Mouse (Mus musculus): ENCODE measurements around the gene Ubqlnl. TPM values are rescaled to one million over a fixed set of nuclear protein-coding genes. Genes with fewer than 3 reads are reported as not detected.
A peak's percentile ranks its signal among the peaks of the same experiment; 100 is the strongest.

Gene Ubqlnl
- total and polyA plus RNA-seq, 3 experiments, result not detected

GRCm38 (mm10) chr7:104191275-104191674, 40.9 kb upstream of the Ubqlnl start:
- Histone ChIP-seq H3K4me1 (ENCODE audit: control insufficient read depth in 1 of 2, insufficient read depth in 2 of 2, low read length in 2 of 2) (no peaks in the 10 kb centered on the region), H3K36me3 (ENCODE audit: control insufficient read depth in 1 of 2, insufficient read depth in 2 of 2, low read length in 2 of 2) (no peaks in the 10 kb centered on the region), H3K27ac (ENCODE audit: control insufficient read depth, low read depth, low read length) (no peak overlapping the region), H3K9ac (ENCODE audit: control insufficient read depth, low read depth, low read length, poor library complexity, severe bottlenecking) (no peak overlapping the region), H3K79me2 (ENCODE audit: control insufficient read depth, insufficient read depth, low read length, poor library complexity) (no peaks in the 10 kb centered on the region), H3K9me3 (replicated peaks; ENCODE audit: insufficient read depth, low read length) (no peaks in the 10 kb centered on the region), H3K27me3 (ENCODE audit: control insufficient read depth in 1 of 2, insufficient read depth in 2 of 2, low read length in 2 of 2) (peaks cover 2 to 6% of the 10 kb centered on the region in 2 experiments; a peak in 3 of 4 replicates), H3K4me3 (ENCODE audit: control insufficient read depth in 1 of 2, insufficient read depth in 1 of 2, low read depth in 2 of 2, low read length in 2 of 2) (no peak overlapping the region)
- peak; percentile 11 for DNase-seq (ENCODE audit: low read depth, low spot score)
- TF ChIP-seq CHD1 (IDR thresholded peaks at IDR 0.05; ENCODE audit: low read depth, low read length) (no peak), USF1 (IDR thresholded peaks at IDR 0.05; ENCODE audit: low read depth, low read length) (no peak), NELFE (IDR thresholded peaks at IDR 0.05; ENCODE audit: low read depth, low read length) (no peak), GABPA (IDR thresholded peaks at IDR 0.05; ENCODE audit: low read depth, low read length) (no peak), MXI1 (IDR thresholded peaks at IDR 0.05; ENCODE audit: low read depth, low read length) (no peak), POLR2A (IDR thresholded peaks at IDR 0.05; ENCODE audit: control insufficient read depth in 1 of 2, insufficient read depth in 1 of 2, low read depth in 1 of 2, low read length in 2 of 2, poor library complexity in 1 of 2) (no peak), ETS1 (IDR thresholded peaks at IDR 0.05; ENCODE audit: low read depth, low read length) (no peak), TBP (IDR thresholded peaks at IDR 0.05; ENCODE audit: low read depth, low read length) (no peak), CHD2 (IDR thresholded peaks at IDR 0.05; ENCODE audit: low read length) (no peak), ZMIZ1 (IDR thresholded peaks at IDR 0.05; ENCODE audit: low read depth, low read length) (no peak), TCF12 (IDR thresholded peaks at IDR 0.05; ENCODE audit: low read depth, low read length) (no peak), NRF1 (IDR thresholded peaks at IDR 0.05; ENCODE audit: insufficient read depth, low read depth, low read length, poor library complexity, severe bottlenecking) (no peak), MEF2A (IDR thresholded peaks at IDR 0.05; ENCODE audit: extremely low read depth, insufficient replicate concordance, low read depth, low read length, poor library complexity, severe bottlenecking) (no peak), TAL1 (IDR thresholded peaks at IDR 0.05; ENCODE audit: low read length) (no peak), RCOR1 (IDR thresholded peaks at IDR 0.05; ENCODE audit: low read depth, low read length) (no peak), RAD21 (IDR thresholded peaks at IDR 0.05; ENCODE audit: low read depth, low read length) (peak; percentile 52), CTCF (IDR thresholded peaks at IDR 0.05 in 2 of 3, conservative IDR thresholded peaks at IDR 0.05 in 1 of 3; ENCODE audit: control insufficient read depth in 1 of 3, insufficient read depth in 1 of 3, low read depth in 2 of 3, low read length in 3 of 3, poor library complexity in 1 of 3, severe bottlenecking in 1 of 3) (peak in 1 of 3 experiments; percentile 36; a peak in 2 of 6 replicates), USF2 (IDR thresholded peaks at IDR 0.05; ENCODE audit: borderline replicate concordance in 1 of 2, insufficient read depth in 1 of 2, low read depth in 1 of 2, low read length in 2 of 2) (no peak), E2F4 (IDR thresholded peaks at IDR 0.05; ENCODE audit: borderline replicate concordance, low read depth, low read length) (no peak), EP300 (IDR thresholded peaks at IDR 0.05; ENCODE audit: low read depth in 1 of 2, low read length in 2 of 2) (no peak), SMC3 (IDR thresholded peaks at IDR 0.05; ENCODE audit: low read depth, low read length) (peak; percentile 22; the same call in 1 of the 2 replicates), SIN3A (IDR thresholded peaks at IDR 0.05; ENCODE audit: low read length) (no peak), UBTF (IDR thresholded peaks at IDR 0.05; ENCODE audit: borderline replicate concordance, insufficient read depth, low read depth, low read length) (no peak)

All from MEL (cell line).